In genomic region chr7:75325273-75325672, GRCm38 (mm10) we compare ENCODE assay signal across 30 mouse cellular contexts. TPM values are rescaled to one million over a fixed set of nuclear protein-coding genes. Genes with fewer than 3 reads are reported as not detected.
"Had no signal": no experiment of that assay in that cellular context is flagged by ENCODE, and none has a peak within 500 bp of the region (broad histone marks: within the 10 kb centered on the region; RNA-seq: fewer than 3 reads in every experiment).

No protein-coding gene starts in this region.

- DNase-seq: cerebellum, adult 8-10 months; cerebellum, adult 9-10 months; cerebellum, adult 9-11 months; cerebellum, postnatal 10 days; cerebellum, postnatal 14 days; cerebellum, postnatal 25 days; cerebellum, postnatal 36 days; embryo, embryonic 11 days; forebrain, postnatal 0 days; gastrocnemius, adult 2 months; gastrocnemius, postnatal 10 days; gastrocnemius, postnatal 14 days; gastrocnemius, postnatal 25 days; gastrocnemius, postnatal 36 days; heart, adult 11 months; heart, adult 18-20 months; heart, adult 2 months had no signal

- H3K9ac ChIP-seq: embryonic facial prominence, embryonic 12.5 days; embryonic facial prominence, embryonic 13.5 days; embryonic facial prominence, embryonic 15.5 days; forebrain, embryonic 12.5 days; forebrain, embryonic 13.5 days; forebrain, embryonic 15.5 days; forebrain, postnatal 0 days had no signal

- ATAC-seq: forebrain, embryonic 13.5 days; forebrain, embryonic 14.5 days; forebrain, embryonic 15.5 days; forebrain, embryonic 16.5 days; forebrain, postnatal 0 days had no signal

- H3K4me3 ChIP-seq: embryonic facial prominence, embryonic 10.5 days; embryonic facial prominence, embryonic 12.5 days; embryonic facial prominence, embryonic 13.5 days; embryonic facial prominence, embryonic 15.5 days; erythroblast, embryonic 14.5 days; forebrain, embryonic 10.5 days; forebrain, embryonic 12.5 days; forebrain, embryonic 13.5 days; forebrain, embryonic 15.5 days; gastrocnemius, adult 2 months; heart, adult 2 months had no signal

- H3K9me3 ChIP-seq: embryonic facial prominence, embryonic 10.5 days; embryonic facial prominence, embryonic 12.5 days; embryonic facial prominence, embryonic 13.5 days; embryonic facial prominence, embryonic 15.5 days; forebrain, embryonic 10.5 days; forebrain, embryonic 12.5 days; forebrain, embryonic 13.5 days; forebrain, embryonic 15.5 days had no signal

- H3K27ac ChIP-seq: embryonic facial prominence, embryonic 10.5 days; embryonic facial prominence, embryonic 12.5 days; embryonic facial prominence, embryonic 13.5 days; embryonic facial prominence, embryonic 15.5 days; forebrain, embryonic 10.5 days; forebrain, embryonic 12.5 days; forebrain, embryonic 13.5 days; forebrain, embryonic 15.5 days; gastrocnemius, adult 2 months; heart, adult 2 months had no signal

- H3K27me3 ChIP-seq: embryonic facial prominence, embryonic 12.5 days; embryonic facial prominence, embryonic 13.5 days; embryonic facial prominence, embryonic 15.5 days; forebrain, embryonic 12.5 days; forebrain, embryonic 13.5 days; forebrain, embryonic 15.5 days had no signal

- H3K36me3 ChIP-seq: embryonic facial prominence, embryonic 10.5 days; embryonic facial prominence, embryonic 12.5 days; embryonic facial prominence, embryonic 13.5 days; embryonic facial prominence, embryonic 15.5 days; forebrain, embryonic 10.5 days; forebrain, embryonic 12.5 days; forebrain, embryonic 15.5 days had no signal

- H3K4me1 ChIP-seq: embryonic facial prominence, embryonic 12.5 days; embryonic facial prominence, embryonic 13.5 days; embryonic facial prominence, embryonic 15.5 days had no signal

- H3K4me2 ChIP-seq: embryonic facial prominence, embryonic 12.5 days; embryonic facial prominence, embryonic 13.5 days; embryonic facial prominence, embryonic 15.5 days; forebrain, embryonic 12.5 days; forebrain, embryonic 13.5 days; forebrain, embryonic 15.5 days had no signal

RNA-seq across cellular contexts. Expression of gene Sv2b, which starts 16.2 kb away (rescaled TPM):
- total RNA-seq: common myeloid progenitor, adult 5-6 weeks; granulocyte monocyte progenitor cell, adult 5-6 weeks had no signal
- polyA plus RNA-seq: erythroblast, embryonic 14.5 days had no signal
